ENCODE assay signal across 28 mouse cellular contexts in the genomic region with DNA sequence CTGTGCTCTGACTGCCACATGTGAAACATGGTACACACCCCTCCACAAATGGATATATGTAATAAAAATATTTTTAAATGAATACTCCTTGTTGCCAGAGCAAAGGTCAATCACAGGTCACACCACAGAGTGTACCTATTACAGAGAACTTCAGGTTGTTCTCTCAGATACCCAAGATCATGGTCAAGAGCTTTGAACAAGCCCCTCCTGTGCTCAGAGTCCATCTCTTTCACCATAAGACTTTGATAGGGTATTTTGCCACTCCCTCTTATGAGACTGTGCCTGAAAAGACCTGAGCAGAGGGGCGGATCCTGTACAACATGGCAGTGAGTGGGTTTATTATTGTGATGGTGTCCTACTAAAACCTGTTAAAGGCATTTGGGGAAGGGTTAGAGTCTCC.
DNase-seq lines count a peak whose midpoint lies in the region; ATAC-seq and TF ChIP-seq lines count a peak whose summit lies in the region.
"Had no signal": no experiment of that assay in that cellular context is flagged by ENCODE, and none has a peak within 500 bp of the region (broad histone marks: within the 10 kb centered on the region; RNA-seq: fewer than 3 reads in every experiment).

No protein-coding gene starts in this region.

- no peak overlapping the region for H3K4me3 ChIP-seq in intestine, embryonic 16.5 days (ENCODE audit: low read length)
- no peak overlapping the region for H3K4me3 ChIP-seq in small intestine, adult 2 months (ENCODE audit: low read depth, low read length)
- H3K4me3 ChIP-seq in kidney, embryonic 15.5 days (replicated peaks): no peak overlapping the region
- H3K4me3 ChIP-seq: embryonic facial prominence, embryonic 13.5 days; embryonic facial prominence, embryonic 15.5 days; erythroblast, embryonic 14.5 days; forebrain, embryonic 10.5 days; forebrain, embryonic 12.5 days had no signal

- no peak overlapping the region for H3K9ac ChIP-seq in intestine, embryonic 16.5 days (ENCODE audit: low read depth, low read length)
- no peak overlapping the region for H3K9ac ChIP-seq in kidney, embryonic 15.5 days
- H3K9ac ChIP-seq: embryonic facial prominence, embryonic 13.5 days; embryonic facial prominence, embryonic 15.5 days; forebrain, embryonic 12.5 days had no signal

- 64% methylated on average over 1 of the region's 1 CpGs for WGBS in intestine, embryonic 16.5 days
- 34% methylated on average over 1 of the region's 1 CpGs for WGBS in small intestine, adult 2 months
- WGBS in kidney, embryonic 15.5 days: 80% methylated on average over 1 of the region's 1 CpGs

- no peak for TF ChIP-seq POLR2A in small intestine, adult 2 months (IDR thresholded peaks at IDR 0.05; ENCODE audit: low read depth, low read length)

- DNase-seq in heart, adult 11 months: peak; percentile 74
- no peak for DNase-seq in heart, postnatal 36 days
- no peak for DNase-seq in adipocyte (ENCODE audit: low spot score)
- DNase-seq: adrenal gland, postnatal 14 days; adrenal gland, postnatal 36 days; B cell, adult 2 months; cerebellum, adult 11 months; cerebellum, adult 18-20 months; cerebellum, adult 8-10 months; cerebellum, adult 9-11 months; cerebellum, postnatal 14 days; cerebellum, postnatal 36 days; embryo, embryonic 11 days had no signal

- no peaks in the 10 kb centered on the region for H3K27me3 ChIP-seq in intestine, embryonic 16.5 days (replicated peaks; ENCODE audit: control insufficient read depth, insufficient read depth, low read length)
- H3K27me3 ChIP-seq in small intestine, adult 2 months (ENCODE audit: control insufficient read depth, insufficient read depth, low read length): no peaks in the 10 kb centered on the region
- H3K27me3 ChIP-seq in kidney, embryonic 15.5 days: no peaks in the 10 kb centered on the region
- H3K27me3 ChIP-seq: embryonic facial prominence, embryonic 13.5 days; embryonic facial prominence, embryonic 15.5 days; forebrain, embryonic 12.5 days; Patski had no signal

- H3K4me2 ChIP-seq in intestine, embryonic 16.5 days (ENCODE audit: low read depth, low read length): no peak overlapping the region
- H3K4me2 ChIP-seq in kidney, embryonic 15.5 days: no peak overlapping the region
- H3K4me2 ChIP-seq: embryonic facial prominence, embryonic 13.5 days; embryonic facial prominence, embryonic 15.5 days; forebrain, embryonic 12.5 days had no signal

- H3K27ac ChIP-seq in intestine, embryonic 16.5 days (ENCODE audit: low read length): no peak overlapping the region
- H3K27ac ChIP-seq in small intestine, adult 2 months (ENCODE audit: insufficient read depth, low read depth, low read length): peak overlapping the region; percentile 78
- no peak overlapping the region for H3K27ac ChIP-seq in kidney, embryonic 15.5 days
- H3K27ac ChIP-seq: embryonic facial prominence, embryonic 13.5 days; embryonic facial prominence, embryonic 15.5 days; forebrain, embryonic 10.5 days; forebrain, embryonic 12.5 days had no signal

- 0 out of 2 replicates have a peak, but pooled peaks cover 3% of the 10 kb centered on the region for H3K4me1 ChIP-seq in intestine, embryonic 16.5 days (ENCODE audit: control insufficient read depth, insufficient read depth, low read length)
- peaks cover 21% of the 10 kb centered on the region for H3K4me1 ChIP-seq in small intestine, adult 2 months (ENCODE audit: control insufficient read depth, insufficient read depth, insufficient read length, low read length)
- no peaks in the 10 kb centered on the region for H3K4me1 ChIP-seq in kidney, embryonic 15.5 days
- H3K4me1 ChIP-seq: embryonic facial prominence, embryonic 13.5 days; embryonic facial prominence, embryonic 15.5 days had no signal

- H3K9me3 ChIP-seq in intestine, embryonic 16.5 days (ENCODE audit: control insufficient read depth, low read length): no peaks in the 10 kb centered on the region
- no peaks in the 10 kb centered on the region for H3K9me3 ChIP-seq in kidney, embryonic 15.5 days (replicated peaks)
- H3K9me3 ChIP-seq: embryonic facial prominence, embryonic 13.5 days; embryonic facial prominence, embryonic 15.5 days; forebrain, embryonic 10.5 days; forebrain, embryonic 12.5 days had no signal

- intact Hi-C loops in heart, postnatal 36 days (cut with DNase I): no loop called here

- ATAC-seq in intestine, embryonic 16.5 days: peak; percentile 74
- no peak for ATAC-seq in megakaryocyte, adult 5-6 weeks (ENCODE audit: poor library complexity, severe bottlenecking)
- ATAC-seq in kidney, embryonic 15.5 days (replicated peaks; ENCODE audit: low FRiP score): no peak
- ATAC-seq: activated CD4-positive, CD25-positive, alpha-beta regulatory T cell, adult 4 months; CD4-positive, CD25-positive, alpha-beta regulatory T cell, adult 4 months; forebrain, embryonic 14.5 days; forebrain, embryonic 16.5 days; Patski had no signal

- TF ChIP-seq CTCF in small intestine, adult 2 months (IDR thresholded peaks at IDR 0.05; ENCODE audit: extremely low read depth, insufficient read length, insufficient replicate concordance, low read depth, low read length): no peak

- no peaks in the 10 kb centered on the region for H3K36me3 ChIP-seq in intestine, embryonic 16.5 days (ENCODE audit: control insufficient read depth, insufficient read depth, low read length)
- H3K36me3 ChIP-seq in small intestine, adult 2 months (ENCODE audit: control insufficient read depth, insufficient read depth, low read length): no peaks in the 10 kb centered on the region
- H3K36me3 ChIP-seq in kidney, embryonic 15.5 days: no peaks in the 10 kb centered on the region
- H3K36me3 ChIP-seq: embryonic facial prominence, embryonic 13.5 days; embryonic facial prominence, embryonic 15.5 days; forebrain, embryonic 10.5 days; forebrain, embryonic 12.5 days; G1E had no signal
